Mouse (Mus musculus) brown adipose tissue, adult 24 weeks (tissue): ENCODE measurements around the gene Tpp1. TPM values are rescaled to one million over a fixed set of nuclear protein-coding genes. Genes with fewer than 3 reads are reported as not detected.
"Not testable (repeated sequence)": the region's sequence is repeated elsewhere in the genome, so short reads cannot be mapped to it uniquely, and the experiment has no call there.

Source experiments
- H3K27ac ChIP-seq: fragments of 200-500 bp; replicated peaks from 2 replicates; pipeline ENCODE4 v1.5.1; 2012; ENCODE audit warnings: low read depth, mild to moderate bottlenecking, low read length
- H3K4me1 ChIP-seq: fragments of 200-500 bp; 2 replicates; pipeline ENCODE4 v1.6.1; 2012; ENCODE audit warnings: low read length, mixed read lengths; ENCODE audit not compliant: control insufficient read depth, insufficient read depth, insufficient read length
- H3K4me3 ChIP-seq: fragments of 200-500 bp; 2 replicates; pipeline ENCODE4 v1.5.1; 2012; ENCODE audit warnings: low read depth, mild to moderate bottlenecking, low read length, moderate library complexity; ENCODE audit not compliant: insufficient read depth
- polyA plus RNA-seq: library from polyadenylated mRNA; stranded (reverse); fragments of >200 nt; gene quantifications from 2 replicates; pipeline ENCODE4 v1.2.4, GENCODE M21; 2012; ENCODE audit not compliant: missing spikeins, insufficient read depth, insufficient read length

Gene Tpp1
- polyA plus RNA-seq, 1 experiment: 83.2 TPM

DNA sequence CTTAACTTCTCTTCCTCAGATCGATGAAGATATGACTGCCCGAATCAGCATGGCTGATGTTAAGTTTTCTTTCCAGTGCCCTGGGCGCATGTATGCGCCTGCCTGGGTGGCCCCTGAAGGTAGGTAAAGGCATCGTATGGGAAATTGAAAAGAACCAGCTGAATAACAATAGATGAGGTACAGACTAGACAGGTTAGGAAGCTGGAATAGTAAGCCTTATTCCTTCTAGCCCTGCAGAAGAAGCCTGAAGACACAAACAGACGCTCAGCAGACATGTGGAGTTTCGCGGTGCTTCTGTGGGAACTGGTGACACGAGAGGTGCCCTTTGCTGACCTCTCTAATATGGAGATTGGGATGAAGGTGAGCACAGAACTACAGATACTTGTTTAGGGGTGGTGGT, 10.1 kb downstream of the Tpp1 start:
- H3K4me1 ChIP-seq: peaks cover 6% of the 10 kb centered on the region; the same call in 1 of the 2 replicates
- H3K4me3 ChIP-seq: no peak overlapping the region
- H3K27ac ChIP-seq: no peak overlapping the region

- Histone ChIP-seq H3K4me1 (peaks cover 6% of the 10 kb centered on the region; the same call in 1 of the 2 replicates), H3K4me3 (no peak overlapping the region), H3K27ac (no peak overlapping the region)
Observed at GRCm38 (mm10) chr7:105740851-105741250, 11.2 kb downstream of the Tpp1 start.

DNA sequence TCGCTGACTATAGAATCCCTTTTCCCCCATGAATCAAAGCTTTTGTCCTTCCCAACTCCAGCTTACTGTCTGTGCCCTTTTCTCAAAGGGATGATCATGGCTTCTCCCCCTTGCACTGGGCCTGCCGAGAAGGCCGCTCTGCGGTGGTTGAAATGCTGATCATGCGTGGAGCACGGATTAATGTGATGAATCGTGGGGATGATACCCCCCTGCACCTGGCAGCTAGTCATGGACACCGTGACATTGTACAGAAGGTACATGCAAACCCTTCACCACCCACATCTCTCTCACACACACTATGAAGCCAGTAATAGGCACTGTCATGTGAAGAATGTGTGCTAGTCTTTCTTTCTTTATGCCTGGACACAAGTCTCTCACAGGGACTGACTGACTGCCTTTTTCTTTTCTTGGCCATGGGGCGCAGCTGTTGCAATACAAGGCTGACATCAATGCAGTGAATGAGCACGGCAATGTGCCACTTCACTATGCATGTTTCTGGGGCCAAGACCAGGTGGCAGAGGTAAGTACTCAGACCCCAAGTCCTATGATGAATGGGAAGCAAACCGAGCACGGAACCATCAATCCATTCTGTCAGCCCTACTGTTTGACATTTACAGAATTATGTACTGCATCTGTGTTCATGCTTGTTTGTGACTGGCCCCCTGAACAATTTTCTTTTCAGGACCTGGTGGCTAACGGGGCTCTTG, 11.8 kb downstream of the Tpp1 start:
- Histone ChIP-seq H3K4me3 (no peak overlapping the region), H3K4me1 (peaks cover 6% of the 10 kb centered on the region; the same call in 1 of the 2 replicates), H3K27ac (peak overlapping the region; percentile 93)

- peaks cover 6% of the 10 kb centered on the region; the same call in 1 of the 2 replicates for H3K4me1 ChIP-seq
- peak overlapping the region; percentile 97 for H3K27ac ChIP-seq
- peak overlapping the region; percentile 48 for H3K4me3 ChIP-seq
Observed at GRCm38 (mm10) chr7:105738948-105739347, 13.1 kb downstream of the Tpp1 start.

GRCm38 (mm10) chr7:105738286-105738685, 13.7 kb downstream of the Tpp1 start:
- Histone ChIP-seq H3K27ac (peak overlapping the region; percentile 97), H3K4me1 (peaks cover 6% of the 10 kb centered on the region; the same call in 1 of the 2 replicates)

GRCm38 (mm10) chr7:105737648-105738047, 14.4 kb downstream of the Tpp1 start:
- Histone ChIP-seq H3K27ac (peak overlapping the region; percentile 95), H3K4me1 (peaks cover 6% of the 10 kb centered on the region; the same call in 1 of the 2 replicates), H3K4me3 (peak overlapping the region; percentile 89)

More at GRCm38 (mm10) chr7:105738286-105738685, 13.7 kb downstream of the Tpp1 start:
- H3K4me3 ChIP-seq: peak overlapping the region; percentile 45

- H3K4me3 ChIP-seq: peak within 1 kb of the TSS; percentile 89
- peak within 1 kb of the TSS; percentile 97 for H3K27ac ChIP-seq
- H3K4me1 ChIP-seq: peaks cover 6% of the 10 kb centered on the region; the same call in 1 of the 2 replicates
Observed at GRCm38 (mm10) chr7:105736911-105737521, 15.0 kb downstream of the Tpp1 start, which contains the start of gene Rrp8. Gene Rrp8 (minus strand): TSS chr7:105737385.

- peak within 1 kb of the TSS; percentile 95 for H3K27ac ChIP-seq
- H3K4me3 ChIP-seq: peak within 1 kb of the TSS; percentile 89
- peaks cover 6% of the 10 kb centered on the region; the same call in 1 of the 2 replicates for H3K4me1 ChIP-seq
Observed at GRCm38 (mm10) chr7:105736264-105736901, 15.7 kb downstream of the Tpp1 start, which contains the start of gene Ilk. Gene Ilk (plus strand): TSS chr7:105736592.

DNA sequence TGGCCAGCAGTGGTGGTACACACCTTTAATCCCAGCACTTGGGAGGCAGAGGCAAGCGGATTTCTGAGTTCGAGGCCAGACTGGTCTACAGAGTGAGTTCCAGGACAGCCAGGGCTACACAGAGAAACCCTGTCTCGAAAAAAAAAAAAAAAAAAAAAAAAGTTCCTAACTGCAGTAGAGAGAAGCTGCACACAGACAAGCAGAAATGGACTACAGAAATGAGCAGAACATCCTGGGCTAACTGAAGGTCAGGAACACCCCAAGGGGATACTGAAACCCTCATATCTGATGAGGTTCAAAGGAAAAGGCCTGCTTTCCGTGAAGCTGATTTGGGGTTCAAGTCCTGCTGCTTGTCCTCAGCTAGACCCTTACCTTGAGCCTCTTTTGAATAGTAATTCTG, 16.6 kb downstream of the Tpp1 start:
- H3K27ac ChIP-seq, H3K4me1 ChIP-seq: not testable (repeated sequence)
- H3K4me3 ChIP-seq: peak overlapping the region; percentile 67; the same call in 1 of the 2 replicates

- Histone ChIP-seq H3K4me1 (0 out of 2 replicates have a peak, but pooled peaks cover 2% of the 10 kb centered on the region), H3K4me3 (no peak overlapping the region), H3K27ac (no peak overlapping the region)
Observed at GRCm38 (mm10) chr7:105734826-105735225, 17.2 kb downstream of the Tpp1 start.

- no peak overlapping the region for H3K27ac ChIP-seq
- H3K4me3 ChIP-seq: no peak overlapping the region
- no peaks in the 10 kb centered on the region for H3K4me1 ChIP-seq
Observed at GRCm38 (mm10) chr7:105733836-105734235, 18.2 kb downstream of the Tpp1 start.

DNA sequence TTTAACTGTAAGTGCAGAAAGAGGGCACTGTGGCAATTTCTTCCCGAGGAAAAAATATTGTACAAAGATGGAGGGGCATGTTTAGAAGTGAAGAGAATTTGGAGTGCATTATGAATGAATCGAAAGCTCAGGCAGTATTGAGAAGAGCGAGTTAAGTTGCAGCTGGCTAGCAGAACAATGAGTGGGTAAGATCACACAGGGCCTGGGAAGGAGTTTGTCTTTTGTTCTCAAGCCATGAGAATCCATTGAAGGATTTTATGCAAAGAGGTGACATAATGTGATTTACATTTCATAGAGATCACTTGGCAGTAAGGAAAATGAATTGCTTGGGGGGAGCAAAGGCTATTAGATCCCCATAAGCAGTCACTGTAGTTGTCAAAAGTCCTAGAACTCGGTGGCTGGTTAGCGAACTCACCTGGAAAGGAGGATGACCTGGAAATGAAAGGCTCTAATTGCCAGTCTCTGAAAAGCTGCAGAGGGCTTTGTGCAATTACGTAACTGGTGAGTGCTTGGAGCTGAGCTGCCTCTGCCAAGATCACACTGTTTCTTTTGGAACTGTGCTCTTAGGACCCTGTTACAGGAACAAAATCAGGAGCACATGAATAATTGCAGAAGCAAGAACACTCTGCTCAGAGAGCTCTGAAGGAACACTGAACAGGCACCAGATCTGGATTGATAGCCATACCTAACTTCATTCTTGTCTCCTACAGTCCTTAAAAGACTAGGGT, 23.2 kb downstream of the Tpp1 start:
- no peak overlapping the region for H3K27ac ChIP-seq

GRCm38 (mm10) chr7:105726980-105727325, 25.1 kb downstream of the Tpp1 start:
- Histone ChIP-seq H3K4me1 (no peaks in the 10 kb centered on the region), H3K27ac (no peak overlapping the region), H3K4me3 (no peak overlapping the region)

More for the DNA sequence above, 23.2 kb downstream of the Tpp1 start:
- Histone ChIP-seq H3K4me3 (no peak overlapping the region), H3K4me1 (no peaks in the 10 kb centered on the region)

- no peaks in the 10 kb centered on the region for H3K4me1 ChIP-seq
- no peak overlapping the region for H3K4me3 ChIP-seq
- no peak overlapping the region for H3K27ac ChIP-seq
Observed at GRCm38 (mm10) chr7:105726144-105726979, 25.7 kb downstream of the Tpp1 start.
